Mouse (Mus musculus) layer of hippocampus, adult 9-10 months (tissue): ENCODE data around the gene Rps29.

Experiments
- DNase-seq: peaks from one replicate; pipeline ENCODE4 v3.0.0; 2022; ENCODE audit warnings: low spot score

The Rps29 gene

GRCm38 (mm10) chr12:69129634-69130310 is 29.2 kb downstream of the Rps29 start:
- DNase-seq: no peak

GRCm38 (mm10) chr12:69127626-69128025 is 31.4 kb downstream of the Rps29 start:
- no peak for DNase-seq

GRCm38 (mm10) chr12:69127170-69127569 is 31.8 kb downstream of the Rps29 start:
- no peak for DNase-seq

- no peak for DNase-seq
These were observed 33.9 kb downstream of the Rps29 start for GRCm38 (mm10) chr12:69125066-69125465.

GRCm38 (mm10) chr12:69122801-69123200 is 36.2 kb downstream of the Rps29 start:
- DNase-seq: no peak

DNA sequence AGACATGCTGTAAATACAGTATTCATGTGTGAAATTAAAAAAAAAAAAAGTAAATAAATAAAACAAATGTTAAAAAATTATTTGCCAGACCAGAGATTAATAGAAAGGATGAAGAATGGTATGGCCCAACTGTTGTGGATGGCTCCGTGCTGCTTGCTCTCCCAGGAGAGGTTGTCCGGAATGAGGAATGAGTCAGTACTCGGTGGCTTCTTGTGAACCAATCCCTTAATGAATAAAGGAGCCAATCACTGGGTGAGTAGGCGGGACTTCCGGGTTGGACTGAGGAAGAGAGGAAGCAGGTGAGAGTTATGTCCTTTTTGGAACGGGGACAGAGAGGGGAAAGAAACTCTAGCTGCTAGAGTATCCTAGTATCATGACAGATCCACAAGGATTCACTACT is 39.1 kb downstream of the Rps29 start:
- DNase-seq: no peak
